Mouse (Mus musculus) liver, embryonic 14.5 days (tissue): ENCODE results near the gene Cfap300. TPM values are rescaled to one million over a fixed set of nuclear protein-coding genes. Genes with fewer than 3 reads are reported as not detected.

Experiments used
- ATAC-seq: fragments of 200-750 bp; cut with Nextera tagmentation; 2 replicates; pipeline ENCODE4 v1.8.0; 2017; ENCODE audit warnings: moderate number of reproducible peaks, mild to moderate bottlenecking, moderate library complexity; ENCODE audit not compliant: insufficient read depth
- DNase-seq, 3 experiments: peaks; one replicate each; pipeline ENCODE4 v3.0.0-alpha.2; 2012 to 2013; ENCODE audit warnings: low read depth in 3 of 3, low spot score in 3 of 3
- H3K27ac ChIP-seq: fragments of 300-500 bp; sonication (generic); 2 replicates; pipeline ENCODE4 v1.5.1; 2014; ENCODE audit warnings: moderate library complexity, mild to moderate bottlenecking, control low read depth, inconsistent platforms
- H3K27me3 ChIP-seq: fragments of 300-500 bp; sonication (generic); 2 replicates; pipeline ENCODE4 v1.6.1; 2014; ENCODE audit warnings: mild to moderate bottlenecking, low read length, moderate library complexity; ENCODE audit not compliant: control insufficient read depth, insufficient read depth
- H3K36me3 ChIP-seq: fragments of 300-500 bp; sonication (generic); replicated peaks from 2 replicates; pipeline ENCODE4 v1.6.1; 2014; ENCODE audit warnings: low read depth; ENCODE audit not compliant: control insufficient read depth, insufficient read depth
- H3K4me1 ChIP-seq, 2 experiments: fragments of 200-500 bp in 1 of 2; fragments of 300-500 bp in 1 of 2; sonication (generic) in 1 of 2; replicated peaks; 2 replicates each; pipeline ENCODE4 v1.6.1; 2012 to 2014; ENCODE audit warnings: antibody characterized with exemption in 1 of 2, inconsistent platforms in 1 of 2, low read length in 1 of 2; ENCODE audit not compliant: control insufficient read depth in 2 of 2, insufficient read depth in 2 of 2
- H3K4me2 ChIP-seq: fragments of 300-500 bp; sonication (generic); 2 replicates; pipeline ENCODE4 v1.6.1; 2014; ENCODE audit warnings: low read depth, mild to moderate bottlenecking, control low read depth, moderate library complexity
- H3K4me3 ChIP-seq, 2 experiments: fragments of 200-500 bp in 1 of 2; fragments of 300-500 bp in 1 of 2; sonication (generic) in 1 of 2; 2 replicates each; pipeline ENCODE4 v1.5.1; 2012 to 2014; ENCODE audit warnings: low read depth in 2 of 2, low read length in 2 of 2, mild to moderate bottlenecking in 2 of 2, control low read depth in 1 of 2, inconsistent platforms in 1 of 2, moderate library complexity in 1 of 2; ENCODE audit not compliant: insufficient read depth in 1 of 2
- H3K9ac ChIP-seq: fragments of 300-500 bp; sonication (generic); replicated peaks from 2 replicates; pipeline ENCODE4 v1.6.1; 2014; ENCODE audit warnings: mild to moderate bottlenecking, control low read depth, moderate library complexity
- H3K9me3 ChIP-seq: fragments of 300-500 bp; sonication (generic); 2 replicates; pipeline ENCODE4 v1.6.1; 2016; ENCODE audit warnings: low read length, mixed read lengths; ENCODE audit not compliant: control insufficient read depth
- CTCF ChIP-seq: IDR thresholded peaks from 2 replicates; pipeline ENCODE4 v1.5.1; 2016; ENCODE audit warnings: antibody characterized with exemption, low read depth, control low read depth
- EP300 ChIP-seq: IDR thresholded peaks from 2 replicates; pipeline ENCODE4 v1.6.1; 2016; ENCODE audit warnings: antibody characterized with exemption, low read depth
- WGBS: fragments of 180-500 bp; shearing (Covaris S2); extraction: QIAGEN DNeasy Blood & Tissue Kit; methylation state at CpG from one replicate; pipeline ENCODE4 v1.1.7; 2014; ENCODE audit not compliant: insufficient replicate concordance; 5-methylcytosine and 5-hydroxymethylcytosine counted together
- polyA plus RNA-seq, 2 experiments: library from polyadenylated mRNA; depleted of rRNA in 1 of 2; stranded (reverse) in 1 of 2; unstranded in 1 of 2; fragments of >200 nt; fragmentation: Nextera tagmentation in 1 of 2; extraction: Ambion mirVana in 1 of 2; gene quantifications; 2 replicates each; pipeline versions ENCODE4 v1.2.1 to v1.2.3; 2012 to 2014

Cfap300 gene
- polyA plus RNA-seq, 2 experiments = 0.51 to 1.3 TPM

DNA sequence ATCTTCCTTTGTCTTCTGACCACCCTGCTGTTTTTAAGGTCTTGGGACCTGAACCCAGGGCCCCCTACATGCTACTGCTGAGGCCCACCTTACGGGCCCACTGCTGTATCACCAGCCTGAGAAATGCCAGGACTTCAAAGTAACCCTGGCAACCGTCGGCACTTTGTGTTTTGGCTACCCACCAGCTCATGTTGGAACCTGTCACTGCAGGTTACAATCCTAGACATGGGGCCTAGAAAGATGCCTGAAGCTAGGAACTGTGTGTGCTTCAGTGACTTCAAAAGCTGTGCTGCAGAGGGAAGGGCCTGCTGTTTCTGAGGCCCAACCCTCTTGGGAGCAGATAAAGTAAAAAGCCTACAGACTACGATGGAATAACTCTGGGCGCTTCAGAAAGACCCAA, 9.8 kb downstream of the Cfap300 start:
- Histone ChIP-seq H3K9me3 (no peaks in the 10 kb centered on the region), H3K27me3 (no peaks in the 10 kb centered on the region), H3K9ac (no peak overlapping the region), H3K4me1 (no peaks in the 10 kb centered on the region; a peak in 1 of 4 replicates), H3K36me3 (no peaks in the 10 kb centered on the region), H3K4me2 (no peak overlapping the region), H3K4me3 (no peak overlapping the region), H3K27ac (no peak overlapping the region)
- DNase-seq (no peak), ATAC-seq (no peak)
- TF ChIP-seq EP300 (no peak), CTCF (no peak)
- 74% methylated on average over 5 of the region's 5 CpGs for WGBS

DNA sequence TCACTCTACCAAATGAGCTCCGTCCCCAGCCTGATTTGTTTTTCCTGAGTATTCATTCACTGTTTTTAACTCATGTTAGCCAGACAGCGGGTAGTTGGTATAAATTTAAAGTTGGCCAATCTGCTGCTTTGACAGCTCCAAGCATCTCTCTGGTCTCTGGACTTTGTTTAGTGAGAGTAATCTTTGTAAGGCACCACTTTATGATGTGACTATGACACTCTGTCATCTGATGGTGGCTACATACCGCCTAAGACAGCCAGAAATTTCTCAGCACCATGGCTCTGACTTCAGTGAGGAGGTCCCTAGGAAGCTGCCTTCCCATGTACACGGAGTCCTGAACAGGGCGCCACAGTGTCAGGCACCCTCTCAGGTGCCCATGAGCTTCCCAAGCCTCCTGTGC, 24.0 kb downstream of the Cfap300 start:
- H3K27ac ChIP-seq = no peak overlapping the region
- ATAC-seq (no peak), DNase-seq (no peak)
- no peaks in the 10 kb centered on the region for H3K36me3 ChIP-seq
- H3K4me3 ChIP-seq = no peak overlapping the region
- TF ChIP-seq EP300 = no peak
- TF ChIP-seq CTCF = no peak
- no peaks in the 10 kb centered on the region for H3K4me1 ChIP-seq
- H3K9ac ChIP-seq = no peak overlapping the region
- H3K4me2 ChIP-seq = no peak overlapping the region
- WGBS = 56% methylated on average over 5 of the region's 5 CpGs
- no peaks in the 10 kb centered on the region for H3K9me3 ChIP-seq
- no peaks in the 10 kb centered on the region; the same call in 1 of the 2 replicates for H3K27me3 ChIP-seq

DNA sequence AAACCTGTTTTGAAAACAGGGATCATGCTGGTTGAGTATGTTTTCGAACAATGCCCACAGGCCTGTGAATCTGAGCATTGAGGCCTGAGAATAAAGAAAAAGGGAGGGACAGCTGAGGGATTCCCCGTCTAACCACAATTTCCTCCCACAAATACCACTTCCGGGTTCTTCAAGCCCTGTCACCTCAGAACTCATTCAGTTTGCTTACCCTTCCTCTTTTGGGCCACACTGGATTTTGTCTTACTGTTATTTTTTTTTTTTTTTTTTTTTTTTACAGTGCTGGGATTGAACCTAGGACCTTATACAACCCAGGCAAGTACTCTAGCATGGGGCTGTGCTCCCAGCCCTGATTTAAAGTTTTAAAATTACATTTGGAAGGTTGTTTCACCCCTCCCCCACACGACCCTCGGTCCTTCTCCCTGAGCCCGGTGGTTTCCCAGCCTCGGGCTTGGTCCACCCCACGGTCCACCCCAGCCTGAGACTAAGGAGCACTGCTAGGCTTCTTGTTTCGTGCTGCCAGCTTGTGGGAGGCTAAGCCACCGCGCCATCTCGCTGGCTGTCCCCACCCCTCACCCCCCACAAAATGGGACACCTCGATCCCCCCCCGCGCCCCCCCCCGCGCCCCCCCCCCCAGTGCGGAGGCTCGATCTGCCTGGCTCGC, 25.2 kb downstream of the Cfap300 start:
- no peak for TF ChIP-seq CTCF
- TF ChIP-seq EP300 = no peak
- Histone ChIP-seq H3K9me3 (no peaks in the 10 kb centered on the region), H3K27ac (no peak overlapping the region), H3K27me3 (no peaks in the 10 kb centered on the region), H3K36me3 (no peaks in the 10 kb centered on the region), H3K9ac (no peak overlapping the region), H3K4me1 (no peaks in the 10 kb centered on the region), H3K4me2 (no peak overlapping the region), H3K4me3 (no peak overlapping the region)
- 14% methylated on average over 14 of the region's 20 CpGs for WGBS
- ATAC-seq = no peak
- peak in 1 of 3 experiments; percentile 14 for DNase-seq

DNA sequence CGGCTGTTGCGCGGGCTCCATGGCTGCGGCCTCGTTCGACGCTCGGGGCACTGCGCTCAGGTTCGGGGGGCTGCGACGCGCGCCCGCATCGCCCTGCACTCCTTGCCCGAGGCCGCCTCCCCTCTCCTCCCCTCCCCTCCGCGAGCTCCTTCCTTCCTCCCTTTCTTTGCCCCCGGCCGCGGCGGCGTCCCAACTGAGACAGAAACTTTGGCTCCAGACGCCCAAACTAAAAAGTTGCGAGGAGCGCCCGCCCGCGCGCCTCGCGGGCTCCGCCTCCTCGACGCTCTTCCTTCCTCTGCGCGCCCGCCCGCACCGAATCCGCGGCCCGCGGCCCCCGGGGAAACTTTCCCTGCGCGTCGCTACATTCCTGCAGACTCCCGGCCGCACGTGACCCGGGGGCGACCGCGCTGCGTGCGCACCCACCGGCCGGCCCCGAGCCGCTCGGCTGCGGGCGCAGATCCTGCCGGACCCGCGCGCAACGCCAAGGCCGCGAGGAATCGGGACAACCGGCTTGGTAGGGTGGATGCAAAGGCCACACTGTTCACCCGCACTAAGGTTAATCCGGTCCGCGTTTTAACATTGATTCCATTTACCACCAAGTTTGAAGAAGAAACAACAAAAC, 38.1 kb downstream of the Cfap300 start, which contains the start of gene Yap1:
Gene Yap1, minus strand, starts transcription at position 227 of the 622 bp plus-strand sequence.
- H3K27me3 ChIP-seq = peaks cover 60% of the 10 kb centered on the region
- no peaks in the 10 kb centered on the region for H3K9me3 ChIP-seq
- ATAC-seq (peak; percentile 69), DNase-seq (no peak)
- no peak within 1 kb of the TSS for H3K27ac ChIP-seq
- under 1% methylated on average over 61 of the region's 79 CpGs for WGBS
- peak within 1 kb of the TSS; percentile 56 to 62 for H3K4me3 ChIP-seq
- no peaks in the 10 kb centered on the region for H3K36me3 ChIP-seq
- peak within 1 kb of the TSS; percentile 42; the same call in 1 of the 2 replicates for H3K9ac ChIP-seq
- TF ChIP-seq EP300 (no peak), CTCF (no peak)
- no peaks in the 10 kb centered on the region for H3K4me1 ChIP-seq
- peak within 1 kb of the TSS; percentile 49 for H3K4me2 ChIP-seq
